Mouse (Mus musculus) brown adipose tissue, adult 24 weeks (tissue): ENCODE data around the gene Pogk. TPM values are rescaled to one million over a fixed set of nuclear protein-coding genes. Genes with fewer than 3 reads are reported as not detected.

Experiments used
- H3K27ac ChIP-seq: fragments of 200-500 bp; replicated peaks from 2 replicates; pipeline ENCODE4 v1.5.1; 2012; ENCODE audit warnings: low read depth, mild to moderate bottlenecking, low read length
- H3K4me1 ChIP-seq: fragments of 200-500 bp; 2 replicates; pipeline ENCODE4 v1.6.1; 2012; ENCODE audit warnings: low read length, mixed read lengths; ENCODE audit not compliant: control insufficient read depth, insufficient read depth, insufficient read length
- H3K4me3 ChIP-seq: fragments of 200-500 bp; 2 replicates; pipeline ENCODE4 v1.5.1; 2012; ENCODE audit warnings: low read depth, mild to moderate bottlenecking, low read length, moderate library complexity; ENCODE audit not compliant: insufficient read depth
- polyA plus RNA-seq: library from polyadenylated mRNA; stranded (reverse); fragments of >200 nt; gene quantifications from 2 replicates; pipeline ENCODE4 v1.2.4, GENCODE M21; 2012; ENCODE audit not compliant: missing spikeins, insufficient read depth, insufficient read length

Gene Pogk
- polyA plus RNA-seq = 13.1 and 14.9 TPM in 2 replicates

DNA sequence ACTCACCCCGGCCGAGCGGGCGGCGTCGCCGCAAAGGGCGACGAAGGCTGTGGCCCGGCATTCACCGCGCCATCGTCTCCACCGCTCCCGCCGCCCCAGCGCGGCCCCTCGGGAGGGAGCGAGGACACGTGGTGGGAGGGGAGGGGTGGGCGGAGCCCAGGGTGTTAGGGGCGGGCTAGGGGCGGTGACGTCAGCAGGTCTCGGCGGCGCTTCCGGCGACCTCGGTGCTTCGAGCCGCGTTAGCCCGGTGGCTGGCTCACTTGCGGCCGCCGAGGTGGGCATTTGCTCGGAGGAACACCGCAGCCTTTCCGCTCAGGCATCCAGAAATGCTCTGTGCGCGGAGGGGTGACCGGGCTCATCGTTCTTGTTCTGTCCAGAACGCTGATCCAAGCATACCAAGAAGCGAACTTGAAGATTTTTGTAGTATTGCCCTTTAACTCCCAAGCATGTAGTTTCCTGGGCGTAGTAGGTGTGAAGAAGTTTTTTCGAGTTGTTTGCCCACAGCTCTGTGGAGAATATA is at the start of gene Pogk:
Gene Pogk, minus strand, starts transcription at position 163 of the 520 bp plus-strand sequence.
- no peaks in the 10 kb centered on the region; the same call in 1 of the 2 replicates for H3K4me1 ChIP-seq
- peak within 1 kb of the TSS; percentile 67 for H3K4me3 ChIP-seq
- peak within 1 kb of the TSS; percentile 78 for H3K27ac ChIP-seq

DNA sequence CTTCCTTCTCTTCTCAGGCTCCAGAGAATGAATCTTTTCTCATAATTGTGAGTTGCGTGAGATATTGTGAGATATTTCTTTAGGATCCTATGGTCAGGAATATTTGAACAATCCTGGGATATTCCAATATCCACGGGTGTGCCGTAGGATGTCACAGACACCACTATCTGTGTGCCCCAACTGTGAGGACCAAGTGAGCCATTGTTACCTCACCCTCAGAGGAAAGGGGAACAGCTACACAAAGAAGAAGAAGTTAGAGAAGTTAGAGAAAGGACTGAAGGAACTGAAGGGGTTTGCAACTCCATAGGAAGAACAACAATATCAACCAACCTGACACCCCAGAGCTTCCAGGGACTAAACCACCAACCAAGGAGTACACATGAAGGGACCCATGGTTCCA is 32.3 kb upstream of the Pogk start:
- Histone ChIP-seq H3K4me1 (no peaks in the 10 kb centered on the region), H3K4me3 (no peak overlapping the region), H3K27ac (no peak overlapping the region)

DNA sequence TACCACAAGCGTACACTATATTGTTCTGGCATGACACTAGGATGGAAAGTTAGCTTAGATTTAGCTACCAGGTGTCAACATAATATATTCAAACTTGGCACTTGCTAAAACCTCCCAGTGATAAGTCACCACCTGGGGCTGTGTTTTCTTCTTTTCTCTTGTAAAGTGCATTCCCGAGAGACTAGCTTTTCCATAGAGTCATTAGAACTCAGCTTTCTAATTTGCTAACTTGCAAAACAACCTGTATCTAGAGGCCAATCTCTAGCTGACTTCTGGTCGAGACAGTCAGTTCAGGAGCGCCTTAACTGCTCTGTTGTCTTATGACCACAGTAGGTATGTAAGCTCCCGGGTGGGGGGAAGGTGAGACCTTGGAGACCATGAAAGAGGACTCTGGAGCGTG is 29.8 kb upstream of the Pogk start:
- Histone ChIP-seq H3K4me3 (no peak overlapping the region), H3K27ac (no peak overlapping the region), H3K4me1 (no peaks in the 10 kb centered on the region)

DNA sequence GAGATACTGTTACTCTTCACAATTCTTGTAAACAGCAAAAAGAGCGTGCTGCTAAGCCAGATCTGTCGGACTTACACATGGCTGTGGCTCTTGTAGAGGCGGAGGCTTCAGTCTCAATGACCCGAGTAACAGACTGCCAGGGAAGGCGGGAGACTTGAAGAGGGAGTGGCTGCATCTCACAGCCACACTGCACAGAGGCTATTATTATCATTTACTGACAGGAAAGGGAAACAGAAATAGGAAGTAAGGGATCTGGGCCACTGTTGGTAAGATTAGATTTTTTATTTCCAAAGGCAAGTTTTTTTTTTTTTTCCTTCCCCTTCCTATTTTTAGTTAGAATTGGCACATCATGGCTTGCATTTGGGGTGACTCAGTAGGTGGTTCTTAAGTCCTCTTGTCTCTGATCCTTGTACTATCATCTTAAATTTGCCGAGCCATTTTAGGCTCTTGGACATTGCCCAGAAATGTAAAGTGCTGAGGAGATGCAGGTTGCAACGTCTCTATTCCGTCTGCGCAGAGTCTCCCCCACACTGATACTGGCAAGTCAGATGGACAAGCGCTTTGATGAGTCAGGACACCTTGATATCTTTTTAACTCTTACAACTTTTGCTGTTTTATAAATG is 20.3 kb upstream of the Pogk start:
- Histone ChIP-seq H3K4me1 (no peaks in the 10 kb centered on the region), H3K4me3 (peak overlapping the region; percentile 28; the same call in 1 of the 2 replicates), H3K27ac (no peak overlapping the region)

DNA sequence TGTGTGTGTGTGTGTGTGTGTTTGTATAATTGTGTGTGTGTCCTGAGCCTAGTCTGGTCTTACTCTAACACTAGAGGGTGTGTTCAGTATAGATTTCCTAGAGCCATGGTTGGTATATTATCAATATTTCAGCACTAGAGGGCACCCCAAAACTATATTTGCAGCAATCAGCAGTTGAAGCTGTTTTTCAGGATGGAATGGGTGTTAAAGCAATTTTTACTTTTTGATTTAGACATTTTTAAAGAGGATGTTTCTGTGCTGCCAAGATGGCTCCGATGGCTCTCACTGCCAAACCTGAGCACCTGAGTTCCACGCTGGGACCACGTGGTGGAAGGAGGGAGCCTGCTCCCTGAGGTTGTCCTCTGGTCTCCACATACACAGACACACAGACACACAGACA is 19.4 kb upstream of the Pogk start:
- no peak overlapping the region for H3K27ac ChIP-seq
- H3K4me3 ChIP-seq = no peak overlapping the region
- no peaks in the 10 kb centered on the region for H3K4me1 ChIP-seq

DNA sequence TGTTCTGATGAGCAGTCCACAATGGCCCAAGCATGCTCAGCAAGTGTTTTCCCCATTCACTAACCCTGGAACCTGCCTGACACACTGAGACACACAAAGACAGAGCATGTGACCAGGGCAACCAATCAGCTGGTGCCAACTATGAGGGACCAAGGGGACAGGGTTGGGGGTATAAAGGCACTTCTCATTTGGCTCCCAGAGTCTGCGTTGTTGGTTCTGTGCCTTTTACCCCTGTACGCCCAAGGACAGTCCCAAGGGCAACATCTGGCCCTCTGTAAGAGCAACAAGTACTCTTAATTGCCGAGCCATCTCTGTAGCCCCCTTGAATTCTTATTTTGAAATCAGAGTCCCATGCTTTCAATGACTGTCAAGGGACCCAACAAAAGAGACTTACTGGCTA is 2.6 kb upstream of the Pogk start:
- Histone ChIP-seq H3K4me3 (no peak overlapping the region), H3K4me1 (no peaks in the 10 kb centered on the region; the same call in 1 of the 2 replicates), H3K27ac (no peak overlapping the region)

DNA sequence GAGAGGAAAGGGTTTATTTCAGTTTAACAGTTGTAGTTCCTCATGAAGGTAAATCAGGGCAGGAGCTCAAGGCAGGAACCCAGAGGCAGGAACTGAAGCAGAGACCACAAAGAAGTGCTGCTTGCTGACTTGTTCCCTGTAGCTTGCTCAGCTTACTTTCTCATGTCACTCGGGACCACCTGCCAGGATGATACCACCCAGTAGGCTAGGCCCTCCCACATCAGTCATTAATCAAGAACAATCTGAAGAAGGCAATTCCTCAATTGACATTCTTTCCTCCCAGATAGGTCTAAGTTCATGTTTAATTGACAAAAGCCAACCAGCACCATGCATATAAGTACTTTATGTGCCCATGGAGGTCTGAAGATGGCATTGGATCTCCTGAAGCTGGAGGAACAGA is 1.9 kb upstream of the Pogk start:
- H3K4me1 ChIP-seq = no peaks in the 10 kb centered on the region; the same call in 1 of the 2 replicates
- no peak overlapping the region for H3K27ac ChIP-seq
- H3K4me3 ChIP-seq = no peak overlapping the region

DNA sequence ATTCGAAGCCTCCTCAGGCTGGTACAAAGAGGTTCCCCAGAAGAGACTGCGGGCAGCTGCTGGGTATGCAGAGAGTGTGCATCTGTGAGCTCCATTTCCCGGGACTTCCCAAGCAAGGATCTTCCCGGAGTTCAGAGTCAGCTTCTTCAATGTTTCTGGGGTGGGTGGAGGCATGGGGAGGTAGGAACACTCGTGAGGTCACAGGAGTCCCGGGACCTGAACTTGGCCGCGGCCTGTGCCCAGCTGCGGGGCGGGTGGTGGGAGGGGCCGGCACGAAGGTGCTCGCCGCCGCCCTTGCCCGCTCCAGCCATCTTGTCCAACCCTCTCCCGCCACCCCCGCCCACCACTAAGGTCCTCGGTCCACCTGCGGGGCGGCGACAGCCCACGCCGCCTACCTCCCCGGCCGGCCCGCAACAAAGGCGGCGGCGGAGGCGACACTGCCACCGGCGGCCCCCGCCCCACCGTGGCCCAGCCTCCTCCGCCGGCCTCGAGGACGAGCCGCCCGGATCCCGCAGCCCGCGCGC is 424 bp downstream of the Pogk start:
- Histone ChIP-seq H3K4me1 (no peaks in the 10 kb centered on the region; the same call in 1 of the 2 replicates), H3K4me3 (peak overlapping the region; percentile 61), H3K27ac (no peak overlapping the region)

DNA sequence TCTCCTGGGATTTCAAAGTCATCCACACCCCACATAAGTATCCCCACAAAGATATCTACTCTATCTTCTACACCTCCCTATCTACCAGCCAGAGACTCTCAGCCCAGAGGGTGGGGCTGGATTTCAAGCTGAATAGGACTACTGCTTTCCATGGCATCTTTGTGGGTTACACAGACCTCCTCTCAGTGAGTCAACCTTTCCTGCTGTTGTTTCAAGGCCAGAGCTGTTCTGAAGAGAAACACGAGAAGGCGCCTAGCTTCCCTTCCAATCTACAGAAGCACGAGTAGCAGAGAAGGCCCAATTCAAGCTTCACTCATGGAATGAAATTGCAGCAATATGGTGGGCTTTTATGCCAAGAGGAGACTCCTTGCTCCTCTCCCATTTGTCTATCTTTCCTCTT is 5.8 kb downstream of the Pogk start:
- H3K4me3 ChIP-seq = no peak overlapping the region
- H3K4me1 ChIP-seq = no peaks in the 10 kb centered on the region; the same call in 1 of the 2 replicates
- no peak overlapping the region for H3K27ac ChIP-seq

DNA sequence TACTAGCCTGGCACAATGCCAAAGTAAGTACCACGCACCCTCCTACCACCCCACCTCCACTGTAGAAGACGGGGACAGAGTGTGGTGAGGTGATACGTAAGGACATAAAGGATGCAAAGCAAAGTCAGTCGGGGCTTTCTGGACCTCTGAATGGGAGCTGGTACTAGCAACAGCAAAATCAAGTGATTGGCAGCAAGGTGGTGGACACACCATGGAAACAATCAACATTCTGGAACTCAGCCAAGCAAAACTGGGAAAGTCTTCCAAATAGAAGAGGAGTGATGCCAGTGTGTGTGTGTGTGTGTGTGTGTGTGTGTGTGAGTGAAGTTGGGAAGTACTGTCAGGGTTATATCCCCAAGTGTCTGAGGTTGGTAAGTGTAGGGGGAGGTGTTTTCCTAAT is 7.7 kb downstream of the Pogk start:
- no peak overlapping the region for H3K27ac ChIP-seq
- no peaks in the 10 kb centered on the region for H3K4me1 ChIP-seq
- H3K4me3 ChIP-seq = no peak overlapping the region

DNA sequence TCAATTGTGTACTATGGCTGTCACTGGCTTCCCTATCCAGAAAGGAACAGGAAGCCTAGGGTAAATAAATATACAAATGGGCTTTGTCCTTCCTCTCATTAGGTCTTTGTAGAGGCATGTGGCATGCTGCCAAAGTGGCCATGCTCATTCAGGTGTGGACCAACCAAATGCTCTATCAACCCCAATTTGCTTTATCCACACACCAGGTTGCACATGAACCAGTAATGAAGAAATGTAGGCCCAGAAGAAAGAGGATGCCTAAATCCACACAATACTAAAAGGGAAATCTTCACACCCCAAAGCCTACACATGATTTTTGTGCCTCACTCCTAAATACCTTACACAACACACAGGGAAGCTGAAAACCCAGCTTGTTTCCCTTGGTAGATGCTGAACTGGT is 8.2 kb downstream of the Pogk start:
- H3K4me1 ChIP-seq = no peaks in the 10 kb centered on the region
- no peak overlapping the region for H3K27ac ChIP-seq
- no peak overlapping the region for H3K4me3 ChIP-seq

DNA sequence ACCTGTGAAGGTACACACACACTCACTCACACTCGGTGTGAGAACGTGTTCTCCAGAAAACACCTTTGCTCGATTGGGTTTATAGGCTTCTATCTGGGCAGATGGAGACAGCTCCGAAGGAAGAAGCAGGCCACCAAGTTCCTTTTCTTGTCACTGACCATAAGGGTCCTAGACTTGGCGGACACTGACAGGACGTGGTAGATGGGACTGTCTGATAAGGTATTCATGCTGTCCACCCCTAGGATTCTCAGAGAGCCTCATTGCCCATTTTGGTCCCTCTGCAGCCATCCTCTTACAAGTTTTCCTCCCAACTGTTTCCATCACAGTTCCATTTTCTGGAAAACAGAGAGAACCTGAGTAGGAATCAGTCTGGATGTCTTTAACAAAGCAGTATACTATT is 13.3 kb downstream of the Pogk start:
- H3K4me3 ChIP-seq = no peak overlapping the region

DNA sequence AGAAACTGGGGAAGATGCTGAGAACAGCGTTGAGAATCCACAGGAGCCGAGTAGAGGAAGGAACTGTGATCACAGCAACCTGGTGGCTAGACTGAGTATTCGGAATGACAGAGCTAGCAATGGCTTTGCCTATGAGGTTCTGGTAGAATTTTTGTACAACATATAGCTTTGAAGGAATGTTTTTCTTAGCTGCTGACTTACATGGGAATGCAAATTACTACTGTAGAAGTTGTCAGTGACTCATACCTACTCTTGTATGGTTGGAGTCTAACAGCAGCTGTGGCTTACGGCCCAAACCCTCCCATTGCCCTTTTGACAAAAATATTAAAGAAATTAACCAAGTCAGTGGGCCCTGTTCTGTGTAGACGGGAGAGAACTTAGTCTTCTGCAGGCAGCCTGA is 14.0 kb downstream of the Pogk start:
- H3K27ac ChIP-seq = no peak overlapping the region
- no peak overlapping the region for H3K4me3 ChIP-seq
- no peaks in the 10 kb centered on the region for H3K4me1 ChIP-seq

More for the DNA sequence above, 13.3 kb downstream of the Pogk start:
- Histone ChIP-seq H3K27ac (no peak overlapping the region), H3K4me1 (no peaks in the 10 kb centered on the region)

DNA sequence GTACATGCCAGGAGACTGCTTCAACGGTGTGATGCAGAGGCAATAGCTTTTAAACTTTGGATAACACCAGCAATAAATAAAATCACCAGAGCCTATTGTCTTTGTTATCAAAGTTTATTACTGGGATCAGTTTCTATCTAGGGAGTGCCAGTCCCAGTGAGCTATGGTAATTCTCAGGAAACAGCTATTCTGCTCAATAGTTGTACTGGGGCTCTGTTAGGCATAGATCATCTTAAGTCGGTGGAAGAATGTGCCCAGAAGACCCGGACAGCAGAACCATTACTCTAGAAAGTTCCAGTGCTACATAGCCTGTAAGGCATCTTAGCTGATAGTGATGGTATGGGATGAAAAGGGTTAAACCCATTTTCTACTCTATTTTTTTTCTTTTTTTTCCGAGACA is 14.9 kb downstream of the Pogk start:
- Histone ChIP-seq H3K27ac (no peak overlapping the region), H3K4me3 (no peak overlapping the region), H3K4me1 (no peaks in the 10 kb centered on the region)

DNA sequence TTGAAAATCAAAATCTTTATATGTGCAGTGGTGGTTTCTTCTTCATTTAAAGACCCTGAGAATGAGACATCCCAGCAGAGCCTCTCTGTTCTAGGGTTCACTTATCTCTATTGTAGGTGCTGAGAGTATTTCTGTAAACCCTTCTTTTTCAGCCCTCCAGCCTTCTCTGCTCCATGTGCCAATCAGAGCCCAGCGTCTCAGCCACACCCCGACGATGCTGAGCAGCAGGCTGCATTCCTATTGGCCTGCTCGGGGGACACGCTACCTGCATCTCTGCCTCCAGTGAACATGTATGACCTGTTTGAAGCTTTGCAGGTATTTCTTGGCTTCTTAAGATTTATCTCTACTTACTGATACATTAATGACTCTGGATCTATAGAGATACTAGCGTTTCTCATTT is 18.0 kb downstream of the Pogk start:
- no peak overlapping the region for H3K27ac ChIP-seq
- H3K4me1 ChIP-seq = no peaks in the 10 kb centered on the region
- H3K4me3 ChIP-seq = no peak overlapping the region
